Mouse (Mus musculus) hindbrain, embryonic 11.5 days (tissue): ENCODE measurements around the gene Ly6g5b. TPM values are rescaled to one million over a fixed set of nuclear protein-coding genes. Genes with fewer than 3 reads are reported as not detected.

Experiments used
- ATAC-seq: fragments of 200-750 bp; cut with Nextera tagmentation; 2 replicates; pipeline ENCODE4 v1.8.0; 2017; ENCODE audit warnings: mild to moderate bottlenecking, moderate TSS enrichment, moderate library complexity; ENCODE audit not compliant: low FRiP score
- DNase-seq: peaks from one replicate; pipeline ENCODE4 v3.0.0-alpha.2; 2015; ENCODE audit warnings: low spot score
- H3K27ac ChIP-seq: fragments of 300-500 bp; sonication (generic); 2 replicates; pipeline ENCODE4 v1.5.1; 2014; ENCODE audit warnings: mild to moderate bottlenecking, low read depth, low read length
- H3K27me3 ChIP-seq: fragments of 300-500 bp; sonication (generic); 2 replicates; pipeline ENCODE4 v1.6.1; 2014; ENCODE audit warnings: mild to moderate bottlenecking, low read length, moderate library complexity, mixed read lengths; ENCODE audit not compliant: control insufficient read depth, insufficient read depth
- H3K36me3 ChIP-seq: fragments of 300-500 bp; sonication (generic); 2 replicates; pipeline ENCODE4 v1.6.1; 2014; ENCODE audit warnings: mild to moderate bottlenecking, low read length, moderate library complexity, mixed read lengths; ENCODE audit not compliant: control insufficient read depth, insufficient read depth
- H3K4me1 ChIP-seq: fragments of 300-500 bp; sonication (generic); replicated peaks from 2 replicates; pipeline ENCODE4 v1.6.1; 2014; ENCODE audit warnings: low read length, mixed read lengths; ENCODE audit not compliant: control insufficient read depth, insufficient read depth
- H3K4me2 ChIP-seq: fragments of 300-500 bp; sonication (generic); replicated peaks from 2 replicates; pipeline ENCODE4 v1.6.1; 2014; ENCODE audit warnings: mild to moderate bottlenecking, low read depth, low read length
- H3K4me3 ChIP-seq: fragments of 300-500 bp; sonication (generic); 2 replicates; pipeline ENCODE4 v1.5.1; 2014; ENCODE audit warnings: low read depth, low read length
- H3K9ac ChIP-seq: fragments of 300-500 bp; sonication (generic); 2 replicates; pipeline ENCODE4 v1.6.1; 2014; ENCODE audit warnings: low read depth, low read length
- H3K9me3 ChIP-seq: fragments of 300-500 bp; sonication (generic); 2 replicates; pipeline ENCODE4 v1.6.1; 2016; ENCODE audit warnings: low read length; ENCODE audit not compliant: control insufficient read depth
- WGBS: fragments of 180-500 bp; shearing (Covaris S2); extraction: QIAGEN DNeasy Blood & Tissue Kit; methylation state at CpG from one replicate; pipeline ENCODE4 v1.1.7; 2014; 5-methylcytosine and 5-hydroxymethylcytosine counted together
- polyA plus RNA-seq: library from polyadenylated mRNA; unstranded; fragments of >200 nt; fragmentation: Nextera tagmentation; extraction: Ambion mirVana; gene quantifications from 2 replicates; pipeline ENCODE4 v1.2.1, GENCODE M21; 2014

Gene Ly6g5b
- polyA plus RNA-seq, 1 experiment from 2014 or later, result 0.96 TPM

DNA sequence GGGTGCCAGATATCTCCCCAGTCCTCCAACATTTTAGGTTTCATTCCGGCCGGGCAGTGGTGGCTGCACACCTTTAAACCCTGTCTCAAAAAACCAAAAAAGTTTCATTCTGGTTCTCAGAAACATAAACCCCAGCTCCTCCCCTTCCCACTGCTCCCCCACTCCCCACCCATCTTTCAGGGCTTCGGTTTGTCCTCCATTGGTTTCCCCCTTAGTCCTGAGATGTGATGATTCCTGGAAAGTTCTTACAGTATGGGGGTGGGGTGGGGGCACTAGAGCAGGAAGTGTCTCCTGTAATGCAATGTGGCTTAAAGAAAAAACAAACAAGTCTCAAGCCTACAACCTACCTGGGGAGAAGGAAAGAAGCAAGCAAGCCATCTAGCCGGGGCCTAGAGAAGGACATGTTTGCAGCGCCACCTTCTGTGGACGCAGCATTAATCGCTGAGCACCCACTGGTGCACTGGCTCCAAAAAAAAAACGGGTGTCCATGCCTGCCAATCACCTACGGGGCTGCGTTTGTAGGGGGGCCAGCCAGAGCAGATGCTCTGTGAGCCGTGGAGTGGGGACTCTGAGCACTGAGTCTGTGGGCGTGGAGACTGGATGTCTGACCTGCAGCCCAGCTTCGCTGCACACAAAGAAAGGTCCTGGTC, 9.4 kb downstream of the Ly6g5b start:
- Histone ChIP-seq H3K4me1 (no peaks in the 10 kb centered on the region), H3K27me3 (no peaks in the 10 kb centered on the region), H3K9me3 (no peaks in the 10 kb centered on the region), H3K4me3 (peak overlapping the region; percentile 12; the same call in 1 of the 2 replicates), H3K36me3 (peaks cover 2% of the 10 kb centered on the region; the same call in 1 of the 2 replicates), H3K9ac (peak overlapping the region; percentile 60), H3K27ac (no peak overlapping the region), H3K4me2 (0 out of 2 replicates have a peak overlapping the region, but pooled peaks have one; percentile 20)
- DNase-seq, result peak; percentile 56
- WGBS, result 23% methylated on average over 13 of the region's 13 CpGs
- peak; percentile 30; the same call in 1 of the 2 replicates for ATAC-seq

DNA sequence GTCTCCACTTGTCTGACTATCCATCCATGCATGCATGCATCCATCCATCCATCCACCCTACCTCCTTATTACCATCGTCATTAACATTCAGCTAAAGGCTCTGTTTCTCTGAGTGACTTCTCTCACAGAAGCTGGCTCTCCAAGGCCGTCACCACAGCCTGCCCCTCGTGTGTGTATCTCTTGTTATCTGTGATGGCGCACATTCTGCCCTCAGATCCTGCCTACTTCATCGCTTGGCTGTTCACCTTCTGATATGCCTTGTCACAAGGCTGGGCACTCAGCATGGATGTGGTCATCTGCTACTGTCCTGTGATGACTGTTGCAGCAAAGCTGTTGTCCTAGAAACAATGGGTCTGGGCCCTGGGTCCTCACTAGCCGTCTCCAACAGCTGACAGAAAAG, 10.5 kb downstream of the Ly6g5b start:
- no peak overlapping the region for H3K4me2 ChIP-seq
- H3K27me3 ChIP-seq, result no peaks in the 10 kb centered on the region
- DNase-seq, result no peak
- no peak overlapping the region for H3K9ac ChIP-seq
- no peak overlapping the region for H3K27ac ChIP-seq
- no peak overlapping the region for H3K4me3 ChIP-seq
- no peaks in the 10 kb centered on the region for H3K9me3 ChIP-seq
- ATAC-seq, result no peak
- 78% methylated on average over 6 of the region's 6 CpGs for WGBS
- no peaks in the 10 kb centered on the region for H3K4me1 ChIP-seq
- peaks cover 2% of the 10 kb centered on the region; the same call in 1 of the 2 replicates for H3K36me3 ChIP-seq

DNA sequence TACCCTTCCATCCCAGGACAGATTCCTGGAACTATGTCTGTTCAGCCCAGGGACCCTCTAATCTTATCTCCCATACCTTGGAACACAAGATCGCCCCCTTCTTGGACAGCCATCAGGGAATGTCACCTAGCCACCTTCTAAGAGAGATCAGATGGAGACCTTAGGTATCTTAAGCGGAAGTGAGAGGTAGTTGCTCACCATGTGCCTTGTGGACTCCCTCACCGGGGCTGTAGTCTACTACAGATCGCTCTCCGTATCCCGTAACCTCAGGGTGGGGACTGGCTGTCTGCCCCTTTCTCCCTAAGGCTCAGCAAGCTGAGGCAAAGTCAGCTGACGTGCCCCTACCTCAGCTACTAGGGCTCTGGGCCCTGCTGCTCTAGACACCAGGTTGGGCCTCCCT, 11.1 kb downstream of the Ly6g5b start:
- Histone ChIP-seq H3K4me1 (no peaks in the 10 kb centered on the region), H3K36me3 (peaks cover 2% of the 10 kb centered on the region; the same call in 1 of the 2 replicates), H3K9me3 (no peaks in the 10 kb centered on the region), H3K9ac (no peak overlapping the region), H3K4me2 (no peak overlapping the region), H3K27ac (no peak overlapping the region), H3K27me3 (no peaks in the 10 kb centered on the region), H3K4me3 (no peak overlapping the region)
- WGBS, result 91% methylated on average over 7 of the region's 7 CpGs
- ATAC-seq, result no peak
- DNase-seq, result no peak

DNA sequence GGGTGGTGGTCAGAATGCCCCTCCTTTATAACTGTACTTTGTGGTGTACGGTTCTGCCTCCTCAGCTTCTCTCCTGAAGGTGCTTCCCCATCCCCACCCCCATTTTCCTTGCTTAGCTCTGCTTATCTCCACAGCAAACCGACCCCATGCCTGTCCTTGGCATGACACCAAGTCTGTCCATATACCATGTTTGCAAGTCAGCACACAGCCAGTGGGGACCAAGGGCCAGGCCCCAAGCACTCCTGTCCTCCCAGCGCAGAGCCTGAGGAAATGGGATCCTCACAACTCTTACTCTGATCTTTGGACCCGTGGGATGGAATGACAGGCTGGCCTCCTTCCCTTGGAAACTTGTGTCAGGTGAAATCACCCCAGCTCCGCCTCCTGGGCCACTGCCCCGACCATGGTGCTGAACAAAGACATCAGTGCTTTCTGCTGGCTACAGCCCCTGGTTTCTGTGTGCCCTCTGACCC, 12.0 kb downstream of the Ly6g5b start:
- Histone ChIP-seq H3K4me2 (no peak overlapping the region), H3K27ac (no peak overlapping the region), H3K36me3 (peaks cover 2% of the 10 kb centered on the region; the same call in 1 of the 2 replicates), H3K9ac (no peak overlapping the region), H3K9me3 (no peaks in the 10 kb centered on the region), H3K4me3 (no peak overlapping the region), H3K27me3 (no peaks in the 10 kb centered on the region), H3K4me1 (no peaks in the 10 kb centered on the region)
- ATAC-seq, result no peak
- 69% methylated on average over 6 of the region's 6 CpGs for WGBS
- no peak for DNase-seq

DNA sequence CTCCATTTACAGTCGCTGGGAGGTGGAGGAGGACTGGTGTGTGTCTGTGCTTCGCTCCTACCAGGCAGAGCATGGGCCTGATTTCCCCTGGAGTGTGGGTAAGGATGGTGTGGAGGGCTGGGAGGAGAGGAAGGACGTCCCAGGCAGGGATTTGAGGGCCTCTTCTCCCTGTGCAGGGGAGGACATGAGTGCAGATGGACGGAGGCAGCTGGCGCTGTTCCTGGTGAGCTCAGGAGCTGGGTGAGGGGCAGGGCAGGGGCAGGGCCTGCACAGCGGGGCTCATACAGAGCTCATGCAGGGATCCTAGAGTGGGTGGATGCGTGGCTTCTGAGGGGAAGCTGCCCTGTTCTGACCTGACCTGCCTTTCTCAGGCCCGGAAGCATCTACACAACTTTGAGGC, 12.9 kb downstream of the Ly6g5b start:
- Histone ChIP-seq H3K4me3 (no peak overlapping the region), H3K4me1 (no peaks in the 10 kb centered on the region), H3K27me3 (no peaks in the 10 kb centered on the region), H3K9ac (no peak overlapping the region), H3K27ac (no peak overlapping the region), H3K9me3 (no peaks in the 10 kb centered on the region), H3K36me3 (peaks cover 2% of the 10 kb centered on the region; the same call in 1 of the 2 replicates), H3K4me2 (no peak overlapping the region)
- WGBS, result 80% methylated on average over 8 of the region's 8 CpGs
- ATAC-seq (no peak), DNase-seq (no peak)

DNA sequence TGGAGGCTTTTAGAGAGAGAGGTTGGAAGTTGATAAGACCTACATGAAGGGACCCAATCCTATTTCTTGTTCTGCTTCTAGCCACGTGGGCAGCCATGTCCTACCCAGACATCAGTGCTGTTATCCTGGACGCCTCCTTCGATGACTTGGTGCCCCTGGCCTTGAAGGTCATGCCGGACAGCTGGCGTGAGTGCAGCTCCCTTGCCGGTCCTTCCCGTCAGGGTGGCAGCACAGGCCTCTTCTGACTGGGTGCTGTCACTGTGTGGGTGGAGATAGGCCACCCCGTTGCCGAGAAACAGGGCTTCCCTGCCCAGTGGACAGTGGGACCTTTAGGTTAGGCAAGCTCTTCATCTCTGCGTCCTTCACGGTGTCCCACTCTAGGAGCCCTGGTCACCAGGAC, 14.1 kb downstream of the Ly6g5b start:
- Histone ChIP-seq H3K27ac (no peak overlapping the region), H3K27me3 (no peaks in the 10 kb centered on the region), H3K9ac (no peak overlapping the region), H3K4me3 (no peak overlapping the region), H3K4me2 (no peak overlapping the region), H3K9me3 (no peaks in the 10 kb centered on the region), H3K36me3 (peaks cover 2% of the 10 kb centered on the region; the same call in 1 of the 2 replicates), H3K4me1 (no peaks in the 10 kb centered on the region)
- DNase-seq (no peak), ATAC-seq (no peak)
- 91% methylated on average over 11 of the region's 11 CpGs for WGBS

DNA sequence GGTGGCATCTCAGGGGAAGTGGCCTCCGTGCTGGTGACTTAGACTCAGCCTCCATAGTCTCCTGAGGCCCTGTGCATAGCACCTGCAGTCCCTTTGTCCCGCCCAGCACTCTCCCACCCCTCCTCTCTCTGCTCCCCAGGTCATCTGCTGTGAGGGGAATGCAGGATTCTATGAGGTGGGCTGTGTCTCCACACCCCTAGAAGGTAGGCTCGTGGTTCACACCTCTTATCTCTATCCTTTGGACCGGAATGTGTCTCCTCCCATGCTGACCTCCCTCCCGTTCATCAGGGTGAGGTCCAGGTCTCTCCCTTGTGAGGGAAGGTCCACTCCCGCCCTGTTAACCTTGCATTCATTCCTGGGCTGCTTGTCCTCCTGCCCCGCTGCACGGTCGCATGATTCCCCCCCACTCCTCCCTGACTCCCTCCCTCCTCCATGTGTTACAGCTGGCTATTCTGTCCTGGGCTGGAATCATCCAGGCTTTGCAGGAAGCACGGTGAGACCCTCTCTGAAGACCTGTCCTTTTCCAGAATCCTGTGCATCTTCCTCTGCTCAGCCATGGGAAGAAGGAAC, 14.9 kb downstream of the Ly6g5b start:
- H3K4me3 ChIP-seq, result no peak overlapping the region
- no peak overlapping the region for H3K27ac ChIP-seq
- WGBS, result 65% methylated on average over 10 of the region's 10 CpGs
- no peaks in the 10 kb centered on the region for H3K4me1 ChIP-seq
- no peak overlapping the region for H3K4me2 ChIP-seq
- H3K27me3 ChIP-seq, result no peaks in the 10 kb centered on the region
- no peak for ATAC-seq
- no peak overlapping the region for H3K9ac ChIP-seq
- no peak for DNase-seq
- no peaks in the 10 kb centered on the region for H3K9me3 ChIP-seq
- peaks cover 2% of the 10 kb centered on the region; the same call in 1 of the 2 replicates for H3K36me3 ChIP-seq

DNA sequence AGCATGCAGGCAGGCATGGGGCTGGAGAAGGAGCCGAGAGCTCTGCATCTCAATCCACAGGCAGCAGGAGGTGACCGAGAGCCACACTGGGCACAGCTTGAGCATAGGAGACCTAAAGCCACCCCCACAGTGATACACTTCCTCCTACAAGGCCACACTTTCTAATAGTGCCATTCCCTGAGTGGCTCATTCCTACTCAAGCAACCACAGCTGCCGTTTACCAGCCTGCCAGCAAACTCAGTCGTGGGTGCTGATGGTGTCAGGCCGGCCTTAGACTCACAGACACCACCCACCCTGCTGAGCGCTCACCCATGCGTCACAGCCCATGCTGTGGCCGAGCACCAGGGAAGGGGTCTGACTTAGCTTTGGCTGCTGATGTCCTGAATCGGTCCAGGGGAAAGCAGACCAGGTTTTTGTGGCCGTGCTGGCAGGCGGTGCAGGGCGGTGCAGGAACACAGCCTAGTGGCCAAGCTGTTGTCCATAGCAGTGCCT, 18.0 kb downstream of the Ly6g5b start:
- no peaks in the 10 kb centered on the region for H3K9me3 ChIP-seq
- ATAC-seq (no peak), DNase-seq (no peak)
- H3K4me1 ChIP-seq, result no peaks in the 10 kb centered on the region
- H3K9ac ChIP-seq, result no peak overlapping the region
- H3K27me3 ChIP-seq, result no peaks in the 10 kb centered on the region
- no peak overlapping the region for H3K27ac ChIP-seq
- no peak overlapping the region for H3K4me3 ChIP-seq
- WGBS, result 83% methylated on average over 12 of the region's 12 CpGs
- no peak overlapping the region for H3K4me2 ChIP-seq
- peaks cover 6% of the 10 kb centered on the region; the same call in 1 of the 2 replicates for H3K36me3 ChIP-seq

DNA sequence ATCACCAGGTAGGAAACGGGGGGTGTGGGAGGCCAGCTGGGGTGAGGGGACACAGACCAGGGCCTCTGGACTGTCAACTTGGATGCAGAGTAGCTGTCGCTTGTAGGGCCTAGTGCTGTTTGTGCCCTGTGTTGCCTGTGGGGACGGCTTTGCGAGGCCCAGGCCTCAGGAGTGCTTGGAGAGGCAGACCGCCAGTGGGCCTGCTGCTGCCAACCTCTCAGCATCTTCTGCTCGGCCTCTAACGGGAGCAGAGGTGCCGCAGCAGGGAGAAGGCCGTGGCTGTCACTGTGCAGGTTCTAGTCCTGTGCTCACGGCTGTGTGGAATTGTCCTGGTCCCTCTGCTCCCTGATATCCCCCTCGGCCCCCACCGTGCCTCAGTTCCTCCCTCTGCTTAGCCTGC, 18.6 kb downstream of the Ly6g5b start:
- H3K4me2 ChIP-seq, result no peak overlapping the region
- DNase-seq (no peak), ATAC-seq (no peak)
- H3K27ac ChIP-seq, result no peak overlapping the region
- H3K27me3 ChIP-seq, result no peaks in the 10 kb centered on the region
- peaks cover 4% of the 10 kb centered on the region; the same call in 1 of the 2 replicates for H3K36me3 ChIP-seq
- 86% methylated on average over 12 of the region's 12 CpGs for whole genome bisulfite sequencing
- no peaks in the 10 kb centered on the region for H3K9me3 ChIP-seq
- H3K9ac ChIP-seq, result no peak overlapping the region
- H3K4me1 ChIP-seq, result no peaks in the 10 kb centered on the region
- no peak overlapping the region for H3K4me3 ChIP-seq
